Mouse (Mus musculus): ENCODE results near the gene H2al1k.
"Not testable (repeated sequence)": the region's sequence is repeated elsewhere in the genome, so short reads cannot be mapped to it uniquely, and the experiment has no call there.

GRCm38 (mm10) chrX:9374012-9374411 lies 23.6 kb downstream of the H2al1k start:
- not testable (repeated sequence) for TF ChIP-seq CTCF (IDR thresholded peaks at IDR 0.05; ENCODE audit: extremely low read depth, insufficient read depth, insufficient read length, insufficient replicate concordance); POLR2A (IDR thresholded peaks at IDR 0.05; ENCODE audit: low read depth, low read length)
